Mouse (Mus musculus) gastrocnemius, postnatal 4 days (tissue): ENCODE measurements around the gene Snap23. TPM values are rescaled to one million over a fixed set of nuclear protein-coding genes. Genes with fewer than 3 reads are reported as not detected.
"Not testable (repeated sequence)": the region's sequence is repeated elsewhere in the genome, so short reads cannot be mapped to it uniquely, and the experiment has no call there.

Experiments used
- DNase-seq, 2 experiments: peaks; one replicate each; pipeline ENCODE4 v3.0.0; 2021 to 2022; ENCODE audit warnings: low spot score in 2 of 2, mixed read lengths in 2 of 2
- long read RNA-seq, 2 experiments: library from polyadenylated mRNA; stranded (forward); transcript quantifications; one replicate each; pipeline ENCODE4 v2.0.0; 2021
- total RNA-seq, 2 experiments: library from RNA; stranded (reverse); gene quantifications; 2 replicates each; pipeline ENCODE4 v1.2.3; 2021

Gene Snap23
- total RNA-seq, result 10 to 100 TPM; 52.0 to 64.4 TPM
- long read RNA-seq, experiment 1, transcript Snap23-202 (8 exons, 2,723 nt), result major isoform, 27 of 51 reads
- long read RNA-seq, experiment 1, transcript Snap23-203 (9 exons, 2,730 nt), result minor isoform, 14 of 51 reads
- long read RNA-seq, experiment 1, partial matches to known transcripts, result 1 of 51 reads
- long read RNA-seq, experiment 1, other reads (novel, unspliced or antisense), result 7 of 51 reads
- long read RNA-seq, experiment 2, transcript Snap23-203 (9 exons, 2,730 nt), result major isoform, 22 of 46 reads
- long read RNA-seq, experiment 2, transcript Snap23-202 (8 exons, 2,723 nt), result minor isoform, 16 of 46 reads
- long read RNA-seq, experiment 2, partial matches to known transcripts, result 3 of 46 reads
- long read RNA-seq, experiment 2, other reads (novel, unspliced or antisense), result 3 of 46 reads

- DNase-seq, result peak; percentile 90 to 93
These were observed at the start of gene Snap23 for GRCm38 (mm10) chr2:120566886-120567797. Snap23 (plus strand) TSS chr2:120567671.

- DNase-seq, result no peak
These were observed 48.8 kb upstream of the Snap23 start for GRCm38 (mm10) chr2:120518547-120519210.

GRCm38 (mm10) chr2:120526771-120527170 lies 40.7 kb upstream of the Snap23 start:
- DNase-seq, result no peak

- DNase-seq, result no peak
These were observed 37.9 kb upstream of the Snap23 start for GRCm38 (mm10) chr2:120529531-120529930.

- no peak for DNase-seq
These were observed 36.2 kb upstream of the Snap23 start for GRCm38 (mm10) chr2:120531223-120531622.

- DNase-seq, result no peak
These were observed 28.1 kb upstream of the Snap23 start for GRCm38 (mm10) chr2:120539333-120539732.

GRCm38 (mm10) chr2:120539778-120540208 lies 27.7 kb upstream of the Snap23 start:
- peak; percentile 46 to 81 for DNase-seq

- no peak for DNase-seq
These were observed 22.7 kb upstream of the Snap23 start for GRCm38 (mm10) chr2:120544732-120545131.

- DNase-seq, result no peak
These were observed 10.6 kb upstream of the Snap23 start for GRCm38 (mm10) chr2:120556868-120557267.

- DNase-seq, result no peak
These were observed 8.7 kb upstream of the Snap23 start for GRCm38 (mm10) chr2:120558813-120559212.

GRCm38 (mm10) chr2:120561524-120561923 lies 5.9 kb upstream of the Snap23 start:
- no peak for DNase-seq

GRCm38 (mm10) chr2:120562859-120563234 lies 4.6 kb upstream of the Snap23 start:
- no peak for DNase-seq

- peak; percentile 69 to 86 for DNase-seq
These were observed 4.1 kb upstream of the Snap23 start, which contains the start of gene Zfp106 for GRCm38 (mm10) chr2:120563235-120563990. Zfp106 (minus strand) TSS chr2:120563843.

GRCm38 (mm10) chr2:120564548-120565188 lies 2.8 kb upstream of the Snap23 start:
- not testable (repeated sequence) for DNase-seq

- no peak for DNase-seq
These were observed 2.1 kb upstream of the Snap23 start for GRCm38 (mm10) chr2:120565363-120565762.

- no peak for DNase-seq
These were observed 388 bp downstream of the Snap23 start for GRCm38 (mm10) chr2:120567798-120568320.

GRCm38 (mm10) chr2:120571081-120571480 lies 3.6 kb downstream of the Snap23 start:
- no peak for DNase-seq

- DNase-seq, result not testable (repeated sequence)
These were observed 4.7 kb downstream of the Snap23 start for GRCm38 (mm10) chr2:120572161-120572560.

- no peak for DNase-seq
These were observed 7.7 kb downstream of the Snap23 start for GRCm38 (mm10) chr2:120575121-120575520.

GRCm38 (mm10) chr2:120575978-120576377 lies 8.5 kb downstream of the Snap23 start:
- DNase-seq, result no peak
